Mouse (Mus musculus): ENCODE measurements around the gene Gm44503. TPM values are rescaled to one million over a fixed set of nuclear protein-coding genes. Genes with fewer than 3 reads are reported as not detected.

Gm44503 gene
- polyA plus RNA-seq, 2 experiments, result not detected

DNA sequence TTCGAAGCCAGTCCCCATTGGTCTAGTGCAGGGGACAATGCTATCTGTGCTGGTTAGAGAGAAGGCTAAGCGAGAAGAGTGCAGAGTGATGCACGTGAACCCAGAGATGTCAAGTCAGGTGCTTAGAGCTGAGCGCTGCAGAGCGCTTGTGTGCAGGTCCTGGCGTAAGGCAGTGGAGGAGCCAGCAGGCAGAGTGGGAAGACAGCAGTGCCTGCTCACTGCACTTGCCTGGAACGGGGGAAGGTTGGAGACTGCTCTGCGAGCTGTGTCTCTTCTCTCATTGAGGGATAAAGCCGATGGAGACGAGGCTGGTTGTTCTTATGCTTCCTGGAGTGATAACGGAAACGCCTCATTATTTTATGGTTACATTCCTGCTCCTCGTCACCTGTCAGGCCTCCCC is 56.1 kb downstream of the Gm44503 start:
- TF ChIP-seq EP300 (IDR thresholded peaks at IDR 0.05; ENCODE audit: low read depth), result no peak
- no peak for TF ChIP-seq CTCF (IDR thresholded peaks at IDR 0.05; ENCODE audit: low read depth)
- H3K9ac ChIP-seq (replicated peaks), result no peak overlapping the region
- DNase-seq (ENCODE audit: low read depth in 3 of 3, low spot score in 3 of 3), result no peak
- ATAC-seq (ENCODE audit: insufficient read depth), result no peak
- no peaks in the 10 kb centered on the region for H3K27me3 ChIP-seq (ENCODE audit: control insufficient read depth, insufficient read depth, low read length)
- no peak overlapping the region for H3K4me3 ChIP-seq (ENCODE audit: insufficient read depth in 1 of 2, low read depth in 2 of 2, low read length in 2 of 2)
- H3K4me1 ChIP-seq (replicated peaks; ENCODE audit: control insufficient read depth in 2 of 2, insufficient read depth in 2 of 2, low read length in 1 of 2), result no peaks in the 10 kb centered on the region
- no peak overlapping the region for H3K27ac ChIP-seq
- H3K9me3 ChIP-seq (ENCODE audit: control insufficient read depth, low read length), result no peaks in the 10 kb centered on the region
- no peaks in the 10 kb centered on the region; the same call in 1 of the 2 replicates for H3K36me3 ChIP-seq (replicated peaks; ENCODE audit: control insufficient read depth, insufficient read depth, low read depth)
- WGBS (ENCODE audit: insufficient replicate concordance), result 80% methylated on average over 13 of the region's 13 CpGs
- H3K4me2 ChIP-seq (ENCODE audit: low read depth), result no peak overlapping the region

DNA sequence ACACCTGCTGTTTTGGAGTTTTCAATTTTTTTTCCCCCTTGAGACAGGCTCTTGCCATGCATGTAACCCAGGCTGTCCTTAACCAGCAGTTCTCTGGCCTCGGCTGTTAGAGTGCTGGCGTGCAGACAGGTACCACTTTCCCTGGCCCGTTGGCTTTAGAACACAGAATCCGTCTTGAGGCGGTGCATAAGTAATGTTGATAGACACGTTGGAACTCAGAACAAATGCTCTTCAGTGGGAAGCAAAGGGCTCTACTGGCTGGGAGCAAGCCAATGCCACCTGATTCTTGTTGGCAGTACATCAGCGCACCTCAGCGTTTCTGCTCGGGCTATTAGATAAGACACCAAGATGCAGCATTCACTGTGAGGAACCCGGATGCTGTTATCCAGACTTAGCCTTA is 61.2 kb downstream of the Gm44503 start:
- H3K27ac ChIP-seq, result no peak overlapping the region
- H3K9ac ChIP-seq (replicated peaks), result no peak overlapping the region
- 81% methylated on average over 10 of the region's 10 CpGs for WGBS (ENCODE audit: insufficient replicate concordance)
- no peaks in the 10 kb centered on the region for H3K27me3 ChIP-seq (ENCODE audit: control insufficient read depth, insufficient read depth, low read length)
- no peaks in the 10 kb centered on the region; the same call in 1 of the 2 replicates for H3K36me3 ChIP-seq (replicated peaks; ENCODE audit: control insufficient read depth, insufficient read depth, low read depth)
- no peak overlapping the region for H3K4me2 ChIP-seq (ENCODE audit: low read depth)
- H3K4me3 ChIP-seq (ENCODE audit: insufficient read depth in 1 of 2, low read depth in 2 of 2, low read length in 2 of 2), result no peak overlapping the region
- DNase-seq (ENCODE audit: low read depth in 3 of 3, low spot score in 3 of 3) (no peak), ATAC-seq (ENCODE audit: insufficient read depth) (no peak)
- no peaks in the 10 kb centered on the region for H3K9me3 ChIP-seq (ENCODE audit: control insufficient read depth, low read length)
- TF ChIP-seq EP300 (IDR thresholded peaks at IDR 0.05; ENCODE audit: low read depth) (no peak), CTCF (IDR thresholded peaks at IDR 0.05; ENCODE audit: low read depth) (no peak)
- H3K4me1 ChIP-seq (replicated peaks; ENCODE audit: control insufficient read depth in 2 of 2, insufficient read depth in 2 of 2, low read length in 1 of 2), result no peaks in the 10 kb centered on the region

DNA sequence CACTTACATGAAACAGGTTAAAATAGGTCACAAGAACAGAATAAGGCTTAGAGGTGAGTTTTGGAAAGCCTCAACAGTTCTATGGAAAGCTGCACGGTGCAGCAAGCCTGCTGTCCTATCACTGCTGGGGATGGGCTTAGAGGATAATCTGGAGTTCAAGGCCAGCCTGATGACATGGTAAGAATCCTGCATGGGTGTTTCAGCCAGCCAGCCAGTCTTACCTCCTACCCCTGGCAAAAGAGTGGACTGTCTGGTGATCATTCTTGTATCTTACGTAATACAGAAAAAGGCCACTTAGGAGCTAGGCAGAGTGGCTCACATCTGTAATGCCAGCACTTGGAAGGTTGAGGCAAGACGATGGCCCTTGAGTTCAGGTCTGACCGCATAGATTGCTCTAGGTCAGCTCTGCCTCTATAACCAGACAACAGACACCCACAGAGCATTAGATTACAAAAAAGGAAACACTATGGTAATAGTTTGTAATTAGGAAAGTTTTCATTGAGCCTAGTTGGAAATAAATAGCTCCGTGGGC is 62.0 kb downstream of the Gm44503 start:
- WGBS (ENCODE audit: insufficient replicate concordance), result 85% methylated on average over 5 of the region's 5 CpGs

DNA sequence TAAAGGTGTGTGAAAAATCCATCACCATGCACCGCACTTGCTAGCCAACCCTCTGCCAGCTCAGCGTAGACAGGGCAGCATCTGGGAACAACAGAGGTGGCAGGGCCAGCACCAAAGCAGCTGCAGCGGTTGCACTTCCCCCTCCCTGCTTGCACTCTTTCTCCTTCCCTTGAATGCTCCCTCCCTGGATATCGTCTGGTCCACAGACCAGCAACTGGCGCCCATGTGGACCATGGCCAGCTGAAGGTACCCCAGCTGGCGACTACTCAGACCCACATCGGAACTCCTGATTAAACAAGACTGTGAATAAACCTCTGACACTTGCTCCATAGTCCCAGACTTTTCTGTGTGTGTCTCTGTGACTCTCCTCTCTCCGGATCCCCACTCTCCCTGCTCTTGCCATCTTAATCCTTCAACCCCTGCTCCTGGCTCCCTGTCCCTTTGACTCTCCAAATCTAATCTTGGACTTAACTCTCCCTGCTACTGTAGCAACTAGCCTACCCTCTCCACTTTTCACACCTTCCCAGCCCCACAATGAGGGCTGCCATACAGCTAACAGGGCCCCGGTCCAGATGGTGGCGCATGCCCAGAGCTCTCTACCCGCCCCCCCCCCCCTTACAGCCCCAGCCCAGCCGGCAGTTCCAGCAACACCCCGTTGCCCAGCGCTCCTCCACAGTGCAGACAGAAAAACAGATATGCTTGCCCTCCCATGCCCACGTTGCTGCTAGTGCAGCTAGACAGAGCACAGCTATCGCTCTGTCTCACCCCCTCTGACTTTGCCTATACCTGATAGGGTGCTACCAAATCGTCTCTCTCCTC is 67.4 kb downstream of the Gm44503 start:
- no peak for DNase-seq (ENCODE audit: low read depth in 3 of 3, low spot score in 3 of 3)
- TF ChIP-seq EP300 (IDR thresholded peaks at IDR 0.05; ENCODE audit: low read depth) (no peak), CTCF (IDR thresholded peaks at IDR 0.05; ENCODE audit: low read depth) (no peak)
- Histone ChIP-seq H3K36me3 (replicated peaks; ENCODE audit: control insufficient read depth, insufficient read depth, low read depth) (no peaks in the 10 kb centered on the region), H3K9me3 (ENCODE audit: control insufficient read depth, low read length) (no peaks in the 10 kb centered on the region), H3K4me2 (ENCODE audit: low read depth) (no peak overlapping the region), H3K27ac (no peak overlapping the region), H3K4me3 (ENCODE audit: insufficient read depth in 1 of 2, low read depth in 2 of 2, low read length in 2 of 2) (no peak overlapping the region), H3K27me3 (ENCODE audit: control insufficient read depth, insufficient read depth, low read length) (no peaks in the 10 kb centered on the region), H3K4me1 (replicated peaks; ENCODE audit: control insufficient read depth in 2 of 2, insufficient read depth in 2 of 2, low read length in 1 of 2) (no peaks in the 10 kb centered on the region), H3K9ac (replicated peaks) (no peak overlapping the region)
- ATAC-seq (ENCODE audit: insufficient read depth), result no peak
- 55% methylated on average over 16 of the region's 17 CpGs for WGBS (ENCODE audit: insufficient replicate concordance)

More for the DNA sequence above, 62.0 kb downstream of the Gm44503 start:
- no peak for DNase-seq (ENCODE audit: low read depth in 3 of 3, low spot score in 3 of 3)
- H3K27me3 ChIP-seq (ENCODE audit: control insufficient read depth, insufficient read depth, low read length), result no peaks in the 10 kb centered on the region
- H3K9me3 ChIP-seq (ENCODE audit: control insufficient read depth, low read length), result no peaks in the 10 kb centered on the region
- no peaks in the 10 kb centered on the region for H3K4me1 ChIP-seq (replicated peaks; ENCODE audit: control insufficient read depth in 2 of 2, insufficient read depth in 2 of 2, low read length in 1 of 2)
- TF ChIP-seq CTCF (IDR thresholded peaks at IDR 0.05; ENCODE audit: low read depth) (no peak), EP300 (IDR thresholded peaks at IDR 0.05; ENCODE audit: low read depth) (no peak)
- H3K4me2 ChIP-seq (ENCODE audit: low read depth), result no peak overlapping the region
- H3K4me3 ChIP-seq (ENCODE audit: insufficient read depth in 1 of 2, low read depth in 2 of 2, low read length in 2 of 2), result no peak overlapping the region
- H3K27ac ChIP-seq, result no peak overlapping the region
- no peaks in the 10 kb centered on the region; the same call in 1 of the 2 replicates for H3K36me3 ChIP-seq (replicated peaks; ENCODE audit: control insufficient read depth, insufficient read depth, low read depth)
- ATAC-seq (ENCODE audit: insufficient read depth), result no peak
- H3K9ac ChIP-seq (replicated peaks), result no peak overlapping the region

DNA sequence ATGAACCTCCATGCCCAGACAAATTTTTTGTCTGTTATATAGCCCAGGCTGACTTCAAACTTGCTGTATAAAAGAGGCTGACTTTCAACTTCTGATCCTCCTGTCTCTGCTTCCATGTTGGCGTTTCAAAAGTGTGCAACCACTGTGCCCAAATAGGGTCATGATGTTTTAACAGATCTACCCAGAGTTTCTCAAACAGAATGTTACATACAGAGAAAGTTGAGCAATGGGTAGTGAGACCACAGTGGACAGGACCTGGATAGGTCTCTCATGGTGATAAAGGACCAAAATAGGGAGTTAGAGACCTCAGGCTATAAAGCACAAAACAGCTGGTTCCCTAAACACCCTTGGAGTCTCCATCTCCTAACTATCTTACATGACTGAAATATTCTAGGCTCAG is 71.8 kb downstream of the Gm44503 start:
- Histone ChIP-seq H3K4me3 (ENCODE audit: insufficient read depth in 1 of 2, low read depth in 2 of 2, low read length in 2 of 2) (no peak overlapping the region), H3K27ac (no peak overlapping the region), H3K4me1 (replicated peaks; ENCODE audit: control insufficient read depth in 2 of 2, insufficient read depth in 2 of 2, low read length in 1 of 2) (no peaks in the 10 kb centered on the region), H3K4me2 (ENCODE audit: low read depth) (no peak overlapping the region), H3K9me3 (ENCODE audit: control insufficient read depth, low read length) (no peaks in the 10 kb centered on the region), H3K27me3 (ENCODE audit: control insufficient read depth, insufficient read depth, low read length) (no peaks in the 10 kb centered on the region), H3K9ac (replicated peaks) (no peak overlapping the region), H3K36me3 (replicated peaks; ENCODE audit: control insufficient read depth, insufficient read depth, low read depth) (no peaks in the 10 kb centered on the region)
- WGBS (ENCODE audit: insufficient replicate concordance), result 68% methylated on average over 1 of the region's 1 CpGs
- DNase-seq (ENCODE audit: low read depth in 3 of 3, low spot score in 3 of 3) (no peak), ATAC-seq (ENCODE audit: insufficient read depth) (no peak)
- no peak for TF ChIP-seq EP300 (IDR thresholded peaks at IDR 0.05; ENCODE audit: low read depth)
- no peak for TF ChIP-seq CTCF (IDR thresholded peaks at IDR 0.05; ENCODE audit: low read depth)

All from liver, embryonic 14.5 days (tissue).